Mouse (Mus musculus): ENCODE measurements around the gene Tsr2. TPM values are rescaled to one million over a fixed set of nuclear protein-coding genes. Genes with fewer than 3 reads are reported as not detected.

Tsr2 gene
- total RNA-seq, 1 experiment from 2014 or later, result 42.7 TPM

DNA sequence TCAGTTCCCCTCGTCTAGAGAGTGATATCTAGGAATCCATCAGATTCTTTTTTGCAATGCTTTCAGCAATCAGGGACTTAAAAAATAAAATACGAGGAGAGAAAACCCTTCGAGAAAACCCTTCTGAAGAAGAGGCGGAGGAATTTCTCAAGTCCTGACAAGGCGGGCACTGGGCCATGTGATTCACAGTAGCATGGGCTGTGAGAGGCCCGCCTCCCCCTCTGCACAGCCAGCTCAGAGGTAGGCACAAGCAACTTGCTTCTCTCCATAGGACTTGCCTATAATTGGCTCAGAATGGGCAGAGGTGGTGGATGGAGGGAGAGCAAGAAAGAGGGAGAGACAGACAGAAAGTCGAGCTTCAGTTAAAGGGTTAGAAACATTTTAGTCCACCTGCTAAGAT lies 46.0 kb downstream of the Tsr2 start:
- no peak for ATAC-seq (replicated peaks in 1 of 2; ENCODE audit: insufficient read depth in 1 of 2, low FRiP score in 2 of 2, low TSS enrichment in 1 of 2, low read depth in 1 of 2, poor library complexity in 2 of 2, severe bottlenecking in 2 of 2)

DNA sequence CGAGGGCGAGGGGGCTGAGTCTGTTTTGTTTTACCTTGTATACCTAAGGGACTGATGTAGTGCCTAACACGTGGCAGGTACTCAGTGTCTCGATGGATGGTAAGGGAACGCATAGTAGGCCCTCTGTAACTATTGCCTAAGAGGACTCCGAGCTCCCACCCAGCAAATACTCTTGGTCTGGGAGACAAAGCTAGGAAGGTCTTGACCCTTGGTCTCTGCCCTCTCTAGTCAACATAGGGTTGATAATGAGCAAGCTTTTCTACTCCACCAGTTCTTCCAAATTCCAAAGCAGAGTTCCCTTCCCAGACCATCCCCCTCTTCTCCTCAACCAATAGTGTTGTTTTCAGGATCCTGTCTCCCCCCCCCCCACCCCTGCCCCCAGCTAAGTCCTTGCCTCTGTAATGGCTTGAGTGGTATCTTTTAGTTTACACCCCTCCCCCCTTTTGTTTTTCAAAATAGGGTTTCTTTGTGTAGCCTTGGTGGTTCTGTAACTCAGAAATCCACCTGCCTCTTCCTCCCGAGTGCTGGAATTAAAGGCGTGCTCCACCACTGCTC lies 46.6 kb downstream of the Tsr2 start:
- no peak for ATAC-seq (replicated peaks in 1 of 2; ENCODE audit: insufficient read depth in 1 of 2, low FRiP score in 2 of 2, low TSS enrichment in 1 of 2, low read depth in 1 of 2, poor library complexity in 2 of 2, severe bottlenecking in 2 of 2)

DNA sequence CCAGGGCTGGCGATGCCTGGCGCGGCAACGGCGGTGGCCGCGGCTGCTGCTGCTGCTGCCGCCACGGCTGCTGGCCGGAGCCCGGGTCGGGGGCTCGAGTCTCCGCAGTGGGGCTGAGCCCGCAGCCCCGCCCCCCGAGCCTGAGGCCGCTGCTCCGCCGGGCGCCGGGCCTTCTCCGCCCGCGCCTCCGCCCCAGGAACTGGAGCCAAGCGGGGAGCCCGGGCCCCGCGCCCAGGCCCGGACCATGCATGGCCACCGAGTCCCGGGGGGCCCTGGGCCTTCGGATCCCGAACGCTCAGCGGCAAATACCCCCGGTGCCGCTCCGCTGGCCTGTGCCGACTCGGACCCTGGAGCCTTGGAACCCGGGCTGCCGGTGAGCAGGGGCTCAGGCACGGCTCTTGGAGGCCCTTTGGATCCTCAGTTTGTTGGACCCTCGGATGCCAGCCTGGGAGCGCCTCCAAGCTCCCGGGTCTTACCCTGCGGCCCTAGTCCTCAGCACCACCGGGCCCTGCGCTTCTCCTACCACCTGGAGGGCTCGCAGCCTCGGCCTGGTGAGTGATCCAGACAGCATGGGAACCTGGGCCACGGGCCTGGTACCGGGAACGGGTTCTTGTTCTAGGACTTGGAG lies 48.8 kb downstream of the Tsr2 start:
- ATAC-seq (replicated peaks in 1 of 2; ENCODE audit: insufficient read depth in 1 of 2, low FRiP score in 2 of 2, low TSS enrichment in 1 of 2, low read depth in 1 of 2, poor library complexity in 2 of 2, severe bottlenecking in 2 of 2), result peak in 1 of 2 experiments; percentile 15; a peak in 1 of 4 replicates

DNA sequence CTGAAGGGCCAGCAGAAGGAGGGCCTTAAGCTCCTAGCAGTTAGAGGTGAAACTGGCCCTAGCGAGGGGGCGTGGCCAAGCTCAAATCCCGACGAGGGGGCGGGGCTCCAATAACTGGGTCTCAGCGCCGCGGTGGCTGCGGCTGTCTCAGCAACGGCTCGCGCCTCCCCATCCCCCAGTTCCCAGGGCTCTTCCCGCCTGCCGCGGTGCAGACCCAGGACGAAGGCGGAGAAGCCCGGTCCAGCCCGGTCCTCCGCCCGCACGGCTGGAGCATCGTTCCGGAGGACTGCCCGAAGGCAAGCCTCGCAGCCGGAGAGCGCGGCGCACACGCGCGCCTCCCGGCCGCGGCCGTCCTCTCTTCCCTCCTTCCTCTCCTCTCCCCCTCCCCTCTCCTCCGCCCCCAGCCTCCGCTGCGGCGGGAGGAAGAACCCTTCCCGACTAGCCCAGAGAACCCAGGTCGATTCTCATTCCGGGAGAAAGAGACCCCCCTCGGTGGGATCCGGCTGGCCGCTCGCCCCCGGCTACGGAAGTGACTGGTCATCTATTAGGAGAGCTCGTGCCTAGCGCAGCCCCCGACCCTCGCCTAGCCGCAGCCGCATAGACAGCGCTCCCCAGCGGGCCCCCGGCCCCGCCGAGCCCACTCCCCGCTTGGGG lies 49.4 kb downstream of the Tsr2 start:
- ATAC-seq (replicated peaks in 1 of 2; ENCODE audit: insufficient read depth in 1 of 2, low FRiP score in 2 of 2, low TSS enrichment in 1 of 2, low read depth in 1 of 2, poor library complexity in 2 of 2, severe bottlenecking in 2 of 2), result peak; percentile 71 to 87

DNA sequence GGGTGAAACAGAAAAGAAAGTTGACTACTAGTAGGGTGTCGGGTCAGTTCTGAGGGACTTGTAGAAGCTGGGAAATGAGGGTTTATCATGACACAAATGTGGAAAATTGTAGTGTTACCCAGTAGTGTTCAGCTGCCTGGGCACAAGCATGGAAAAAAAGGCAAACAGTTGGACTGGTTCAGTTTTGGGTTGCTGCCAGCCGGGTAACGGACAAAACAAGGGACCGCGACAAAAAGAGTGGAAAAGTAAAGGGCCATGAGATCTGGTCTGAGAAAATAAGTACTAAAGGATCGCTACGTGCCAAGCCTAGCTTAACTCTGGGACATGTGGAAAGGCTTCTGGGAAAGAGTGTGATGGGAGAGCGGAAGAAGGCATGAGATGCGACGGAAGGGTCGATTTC lies 50.0 kb downstream of the Tsr2 start:
- ATAC-seq (replicated peaks in 1 of 2; ENCODE audit: insufficient read depth in 1 of 2, low FRiP score in 2 of 2, low TSS enrichment in 1 of 2, low read depth in 1 of 2, poor library complexity in 2 of 2, severe bottlenecking in 2 of 2), result no peak

DNA sequence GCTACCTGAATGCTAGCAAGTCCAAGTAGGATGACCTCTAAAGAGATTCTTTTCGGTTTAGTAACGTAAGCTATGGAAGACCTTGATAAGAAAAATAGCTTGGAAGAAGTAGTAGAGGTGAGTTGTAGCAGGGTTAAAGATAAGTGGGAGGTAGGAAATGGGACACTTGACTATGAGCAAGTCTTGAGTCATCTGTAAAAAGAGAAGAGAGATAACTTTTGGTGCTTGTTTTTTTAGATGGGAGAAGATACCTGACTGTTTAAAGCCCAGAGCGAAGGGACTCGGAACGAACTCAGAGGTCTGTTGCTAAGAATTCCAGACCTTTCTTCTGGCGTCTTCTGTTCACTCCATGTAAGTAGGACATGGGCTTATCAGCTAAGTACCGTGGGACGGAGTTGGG lies 50.5 kb downstream of the Tsr2 start, which contains the start of gene Fgd1:
Gene Fgd1 (plus strand): TSS at position 301 of the 400 bp plus-strand sequence.
- no peak for ATAC-seq (replicated peaks in 1 of 2; ENCODE audit: insufficient read depth in 1 of 2, low FRiP score in 2 of 2, low TSS enrichment in 1 of 2, low read depth in 1 of 2, poor library complexity in 2 of 2, severe bottlenecking in 2 of 2)

DNA sequence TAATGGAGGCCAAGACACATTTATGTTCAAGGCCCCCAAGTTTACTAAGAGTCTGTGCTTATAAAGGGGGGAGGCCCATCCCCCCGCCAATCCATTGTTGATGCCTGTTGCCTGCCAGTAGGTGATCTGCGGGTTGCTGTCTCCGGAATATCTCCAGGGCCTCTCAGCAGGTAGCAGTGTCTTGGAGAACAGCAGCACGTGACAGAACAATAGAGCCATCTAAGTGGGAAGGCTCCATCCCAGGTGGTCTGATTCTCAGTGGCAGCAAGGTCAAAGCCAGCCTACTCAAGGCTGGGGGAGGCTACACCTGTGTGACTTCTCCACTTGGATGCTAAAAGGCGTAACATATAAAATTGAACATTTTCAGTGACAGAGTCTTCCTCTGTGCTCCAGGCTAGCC lies 55.1 kb downstream of the Tsr2 start:
- ATAC-seq (replicated peaks in 1 of 2; ENCODE audit: insufficient read depth in 1 of 2, low FRiP score in 2 of 2, low TSS enrichment in 1 of 2, low read depth in 1 of 2, poor library complexity in 2 of 2, severe bottlenecking in 2 of 2), result no peak

Other genes starting within 250 kb of the Tsr2 start
- gene Gnl3l, start 79.2 kb downstream of the Tsr2 start, total RNA-seq (2017), result 54.8 and 62.5 TPM in 2 replicates
- gene Fgd1, start 50.4 kb downstream of the Tsr2 start, total RNA-seq (2017), result 4.6 and 6.7 TPM in 2 replicates
- 0.06 and 0.55 TPM in 2 replicates for gene Wnk3, start 101.5 kb upstream of the Tsr2 start, total RNA-seq (2017)
- 11.5 and 11.8 TPM in 2 replicates for gene Fam120c, start 247.6 kb upstream of the Tsr2 start, total RNA-seq (2017)